9 mouse cellular contexts compared by ENCODE assay signal in the genomic region with DNA sequence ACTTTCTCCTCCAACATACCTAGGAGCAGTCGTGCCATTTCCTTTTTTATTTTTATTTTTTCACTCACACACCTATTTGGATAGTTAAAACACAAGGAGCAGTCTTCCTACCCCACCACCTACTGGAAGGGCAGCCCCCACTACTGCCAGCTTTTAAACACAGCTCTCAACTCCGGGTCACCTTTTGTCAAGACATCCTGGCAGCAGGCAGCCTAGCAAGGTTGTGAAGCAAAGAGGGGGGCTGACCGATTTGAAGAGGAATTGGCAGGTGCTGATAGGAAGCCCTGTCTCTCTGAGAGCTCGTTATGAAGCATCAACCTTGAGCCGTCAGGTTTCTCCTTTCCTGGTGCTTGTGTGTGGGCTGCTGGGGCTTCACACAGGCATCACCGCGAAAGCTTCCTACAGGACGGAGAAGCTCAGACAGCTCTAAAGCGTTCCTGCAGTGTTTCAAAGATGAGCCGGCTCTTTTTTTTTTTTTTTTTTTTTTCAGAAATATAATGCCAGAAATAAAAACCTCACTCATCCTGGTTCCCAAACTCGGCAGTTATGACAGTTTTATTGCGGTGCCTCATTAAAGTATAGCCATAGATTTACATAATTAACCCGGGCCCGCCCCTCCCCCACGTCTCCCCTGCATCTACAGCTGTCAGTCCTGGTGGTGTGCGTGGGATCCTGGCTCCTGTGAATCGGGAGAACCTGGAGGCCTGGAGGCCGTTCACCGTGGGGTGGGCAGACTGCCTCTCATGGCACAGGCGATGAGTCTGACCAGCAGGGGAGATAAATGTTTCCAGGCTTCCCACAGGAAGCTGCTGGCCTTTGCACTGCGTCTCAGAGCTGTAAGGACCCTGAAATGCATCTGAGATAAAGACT.
DNase-seq lines count a peak whose midpoint lies in the region; ATAC-seq lines count a peak whose summit lies in the region.
"Had no signal": no experiment of that assay in that cellular context is flagged by ENCODE, and none has a peak within 500 bp of the region (broad histone marks: within the 10 kb centered on the region; RNA-seq: fewer than 3 reads in every experiment).

No protein-coding gene starts in this region.

- H3K27ac ChIP-seq in lung, embryonic 15.5 days, result no peak overlapping the region
- H3K27ac ChIP-seq: macrophage had no signal

- DNase-seq in embryo, embryonic 10 days (ENCODE audit: low spot score), result peak; percentile 10
- no peak for DNase-seq in embryo, embryonic 10.5 days (ENCODE audit: low spot score)
- no peak for DNase-seq in lung, postnatal 36 days
- peak; percentile 11 to 13 for DNase-seq in layer of hippocampus, postnatal 36 days
- peak; percentile 44 for DNase-seq in retina, postnatal 1 day
- DNase-seq in Muller cell, postnatal 12 days (ENCODE audit: inconsistent ontology term), result no peak
- no peak for DNase-seq in lung, postnatal 4 days

- no peak overlapping the region for H3K4me3 ChIP-seq in lung, embryonic 15.5 days

- H3K36me3 ChIP-seq in lung, embryonic 15.5 days, result no peaks in the 10 kb centered on the region

- WGBS in lung, embryonic 15.5 days, result 31% methylated on average over 21 of the region's 21 CpGs

- H3K4me1 ChIP-seq in lung, embryonic 15.5 days, result no peaks in the 10 kb centered on the region

- no peaks in the 10 kb centered on the region for H3K27me3 ChIP-seq in lung, embryonic 15.5 days

- no peak for ATAC-seq in lung, embryonic 15.5 days (ENCODE audit: borderline replicate concordance, extremely low read depth, low FRiP score, low TSS enrichment)

- H3K9me3 ChIP-seq in lung, embryonic 15.5 days, result peaks cover 10% of the 10 kb centered on the region; the same call in 1 of the 2 replicates

- no peak overlapping the region for H3K9ac ChIP-seq in lung, embryonic 15.5 days

- 0 out of 2 replicates have a peak overlapping the region, but pooled peaks have one; percentile 9 for H3K4me2 ChIP-seq in lung, embryonic 15.5 days

Comparison
In these comparisons a context has a peak if more than half of its experiments do, and no peak if none do; other contexts are left out.
1. DNase-seq: peak in embryo, embryonic 10 days (single experiment), layer of hippocampus, postnatal 36 days (2 of 2) and retina, postnatal 1 day (single experiment); none in embryo, embryonic 10.5 days (single experiment), lung, postnatal 36 days (single experiment), Muller cell, postnatal 12 days (single experiment) and lung, postnatal 4 days (0 of 2).